Mouse (Mus musculus) kidney, adult 2 months (tissue): ENCODE results near the gene AC129217.1.

Experiments
- CTCF ChIP-seq: fragments of 200-500 bp; conservative IDR thresholded peaks from 2 replicates; pipeline ENCODE4 v1.5.1; 2011; ENCODE audit warnings: low read depth, mild to moderate bottlenecking, control low read depth, low read length, moderate library complexity, mixed read lengths; ENCODE audit not compliant: insufficient read depth, insufficient read length
- POLR2A ChIP-seq: fragments of 200-500 bp; IDR thresholded peaks from one replicate; pipeline ENCODE4 v1.6.1; 2011; ENCODE audit warnings: low read depth, low read length, control low read depth

DNA sequence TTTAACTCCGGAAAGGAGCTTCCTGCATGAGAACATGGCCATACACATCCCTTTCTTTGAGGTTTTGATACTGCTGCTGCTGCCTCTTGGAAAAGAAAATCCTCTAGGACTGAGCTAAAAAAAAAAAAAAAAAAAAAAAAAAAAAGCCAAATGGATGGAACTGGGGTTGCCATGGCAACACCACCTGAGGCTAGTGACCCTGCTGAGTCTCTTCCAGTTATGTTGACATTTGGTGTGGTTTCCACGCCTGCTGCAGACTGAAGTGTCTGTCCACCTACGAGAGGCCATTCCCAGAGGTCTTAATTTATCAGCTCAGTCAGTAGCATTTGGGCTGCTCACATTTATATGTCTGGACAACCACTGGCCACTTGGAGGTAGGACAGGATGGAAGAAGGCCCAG is 41.1 kb upstream of the AC129217.1 start:
- TF ChIP-seq POLR2A (no peak), CTCF (no peak)
